Mouse (Mus musculus) lung, adult 18-20 months (tissue): ENCODE data around the gene Aida.
"Not testable (repeated sequence)": the region's sequence is repeated elsewhere in the genome, so short reads cannot be mapped to it uniquely, and the experiment has no call there.

Experiments
- DNase-seq, 2 experiments: peaks; one replicate each; pipeline ENCODE4 v3.0.0; 2022; ENCODE audit warnings: mixed read lengths in 2 of 2

The Aida gene

DNA sequence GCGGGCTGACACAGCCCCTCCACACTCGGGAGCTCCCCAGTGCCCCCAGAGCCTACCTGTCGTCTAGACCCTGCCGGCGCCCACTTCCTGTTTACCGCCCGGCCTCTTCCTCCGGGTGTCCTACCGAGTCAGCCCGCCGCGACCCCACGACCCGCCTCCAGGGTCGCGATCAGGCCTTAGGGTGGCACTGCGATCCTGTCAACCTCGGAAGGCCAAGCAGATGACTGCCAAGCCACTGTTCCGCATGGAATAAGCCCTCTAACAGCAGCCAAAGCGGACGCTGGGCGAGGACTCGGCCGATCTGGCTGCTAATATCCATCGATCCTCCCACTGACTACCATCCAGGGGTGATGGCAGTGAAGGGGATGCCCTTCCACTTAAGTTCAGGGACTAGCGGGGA, at the start of gene Aida:
Gene Aida, plus strand, starts transcription at position 126 of the 400 bp plus-strand sequence.
- DNase-seq: peak; percentile 29 to 40

- DNase-seq: no peak
Measured at GRCm38 (mm10) chr1:183248144-183248543, 48.2 kb upstream of the Aida start.

GRCm38 (mm10) chr1:183250612-183251011, 45.8 kb upstream of the Aida start:
- no peak for DNase-seq

GRCm38 (mm10) chr1:183251818-183252217, 44.6 kb upstream of the Aida start:
- no peak for DNase-seq

DNA sequence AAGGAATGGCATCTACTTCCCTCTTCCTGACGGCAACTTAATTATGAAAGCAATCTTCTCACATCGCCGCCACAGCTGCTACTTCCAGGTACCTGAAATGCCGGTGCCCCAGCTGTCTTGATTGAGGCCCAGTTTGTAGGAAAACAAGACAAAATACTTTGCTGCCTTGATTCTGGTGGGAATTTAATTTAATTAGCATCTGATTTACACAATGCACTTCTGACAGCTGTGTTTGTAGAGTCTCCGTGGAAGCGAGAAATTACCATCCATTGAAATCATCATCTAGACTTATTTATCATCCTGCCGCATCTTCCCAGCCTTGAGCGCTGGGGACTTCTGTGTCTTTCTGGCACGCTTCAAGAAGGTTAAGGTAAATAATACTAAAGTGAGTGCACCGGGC, 43.8 kb upstream of the Aida start:
- no peak for DNase-seq

GRCm38 (mm10) chr1:183264145-183265008, 32.0 kb upstream of the Aida start:
- DNase-seq: peak; percentile 19 to 27

DNA sequence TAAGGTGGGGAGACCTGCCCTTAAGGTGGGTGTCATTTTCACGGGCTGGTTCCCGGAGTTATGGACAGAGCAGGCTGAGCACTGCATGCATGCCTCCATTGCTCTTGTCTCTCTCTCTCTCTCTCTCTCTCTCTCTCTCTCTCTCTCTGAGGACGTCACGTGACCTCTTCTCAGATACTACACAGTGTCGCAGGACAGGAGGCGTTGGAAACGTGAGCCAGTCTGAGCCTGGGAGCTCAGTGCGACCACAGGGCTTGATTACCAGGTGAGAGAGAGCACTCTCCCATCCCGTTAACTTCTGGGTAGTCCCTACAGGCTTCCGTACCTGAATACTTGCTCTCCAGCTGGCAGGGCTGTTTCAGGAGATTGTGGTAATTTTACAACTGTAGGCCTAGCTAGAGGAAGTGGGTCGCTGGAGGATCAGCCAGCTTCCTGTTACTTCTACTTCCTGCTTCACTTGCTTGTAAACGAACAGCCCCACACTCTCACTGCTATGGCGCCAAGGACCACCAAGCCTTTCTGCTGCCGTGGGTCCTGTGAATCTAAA, 30.4 kb upstream of the Aida start:
- peak; percentile 6 to 9 for DNase-seq

GRCm38 (mm10) chr1:183267666-183268065, 28.7 kb upstream of the Aida start:
- DNase-seq: no peak

DNA sequence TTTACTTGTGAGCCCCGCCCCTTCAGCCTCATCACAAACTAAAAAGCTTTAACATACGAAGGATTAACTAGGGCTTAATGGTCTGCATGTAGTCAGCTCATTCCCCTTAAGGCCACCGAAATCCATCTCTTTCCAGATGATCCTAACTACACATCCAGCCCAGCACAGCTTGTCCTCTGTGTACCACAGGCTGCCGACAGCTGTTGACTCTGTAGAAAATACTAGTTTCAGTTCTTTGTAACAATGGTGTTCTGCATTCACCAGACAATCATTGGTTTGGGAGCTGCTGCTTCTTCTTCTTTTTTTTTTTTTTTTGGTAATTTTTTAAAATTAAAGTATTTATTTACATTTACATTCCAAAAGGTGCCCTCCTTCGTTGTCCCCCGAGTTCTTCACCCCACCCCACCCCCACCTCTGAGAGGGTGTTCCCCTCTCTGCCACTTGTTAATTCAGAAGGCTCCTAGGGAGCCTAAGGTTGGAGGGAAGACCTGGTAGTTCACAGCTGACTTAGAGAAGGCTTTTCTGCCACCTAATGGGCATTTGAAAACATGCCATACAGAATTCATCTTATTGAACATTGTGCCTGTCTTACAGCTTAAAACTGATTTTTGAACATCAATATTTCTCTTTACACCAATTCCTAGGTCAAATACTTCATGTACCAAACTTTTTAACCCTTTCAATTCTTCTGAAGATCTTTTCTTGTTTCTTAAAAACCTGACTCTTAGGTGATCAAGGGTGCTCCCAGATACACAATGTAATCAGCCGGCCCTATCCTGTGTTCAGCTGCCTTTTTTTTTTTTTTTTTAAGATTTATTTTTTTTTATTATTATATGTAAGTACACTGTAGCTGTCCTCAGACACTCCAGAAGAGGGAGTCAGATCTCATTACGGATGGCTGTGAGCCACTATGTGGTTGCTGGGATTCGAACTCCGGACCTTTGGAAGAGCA, 23.2 kb upstream of the Aida start:
- DNase-seq: no peak

DNA sequence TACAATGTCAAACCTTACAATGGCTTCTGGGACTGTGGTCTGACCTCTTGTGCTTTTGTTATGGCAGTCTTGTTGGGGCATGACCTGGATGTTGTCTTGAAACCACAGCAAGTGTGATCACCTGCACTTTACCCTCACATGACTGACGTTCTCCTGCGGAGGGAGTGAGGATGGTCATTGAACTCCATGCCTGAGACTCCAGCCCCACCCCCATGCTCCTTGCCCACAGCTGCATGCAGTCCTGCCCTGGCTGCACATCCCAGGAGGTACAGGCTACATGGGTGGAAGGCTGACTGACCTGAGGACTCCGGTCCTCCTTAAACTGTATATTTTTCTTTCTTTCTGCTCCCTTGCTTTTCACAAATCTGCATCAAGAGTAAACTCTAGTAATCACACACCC, 22.0 kb upstream of the Aida start:
- no peak for DNase-seq

DNA sequence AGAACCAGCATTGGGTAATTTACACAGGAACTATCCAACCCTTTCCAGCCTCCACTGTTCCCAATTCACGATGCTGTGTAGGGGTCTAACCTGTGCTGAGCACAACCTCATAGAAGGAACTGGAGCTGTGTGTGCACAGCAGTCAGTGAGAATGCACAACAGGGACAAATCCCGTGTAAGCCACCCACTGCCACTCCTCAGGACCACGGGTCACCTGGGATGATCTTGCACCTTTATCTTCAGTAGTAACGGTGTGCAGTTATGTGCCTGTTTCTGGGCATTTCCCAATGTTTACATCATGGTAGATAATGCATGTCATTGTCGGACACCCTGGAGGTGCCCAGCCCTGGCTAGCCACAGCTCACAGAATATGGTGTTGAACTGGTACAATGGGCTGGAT, 20.6 kb upstream of the Aida start:
- no peak for DNase-seq

DNA sequence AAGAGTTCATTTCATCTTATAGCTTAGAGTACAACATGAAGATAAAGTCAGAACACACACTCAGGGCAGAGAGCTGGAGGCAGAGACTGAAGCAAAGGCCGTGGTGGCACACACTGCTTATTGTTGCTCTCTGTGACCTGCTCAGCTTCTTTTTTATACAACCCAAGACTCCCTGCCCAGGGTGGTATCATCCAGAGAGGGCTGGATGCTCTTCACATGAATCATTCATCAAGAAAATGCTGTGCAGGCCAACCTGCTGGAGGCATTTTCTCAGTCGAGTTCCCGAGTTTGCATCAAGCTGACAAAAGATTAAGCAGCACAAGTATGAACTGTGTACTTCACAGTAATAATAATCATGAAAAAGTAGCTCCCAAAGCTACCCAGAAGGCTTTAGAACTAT, 8.0 kb upstream of the Aida start:
- DNase-seq: no peak

DNA sequence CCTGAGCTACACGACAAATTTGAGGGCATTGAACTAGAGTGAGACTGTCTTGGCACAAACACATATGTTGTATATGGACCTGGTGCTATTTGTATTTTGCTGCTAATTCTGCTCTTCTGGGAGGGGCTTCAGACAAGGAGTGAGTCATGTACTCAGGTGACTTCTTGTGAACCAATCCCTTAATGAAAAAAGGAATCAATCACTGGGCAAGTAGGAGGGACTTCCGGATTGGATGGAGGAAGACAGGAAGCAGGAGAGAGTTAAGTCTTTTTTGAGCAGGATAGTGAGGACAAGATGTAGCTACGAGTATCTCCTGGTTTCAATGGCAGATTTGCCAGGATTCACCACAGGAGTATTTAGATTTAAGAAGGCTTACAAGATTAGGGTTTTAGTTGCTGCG, 6.8 kb upstream of the Aida start:
- DNase-seq: no peak

DNA sequence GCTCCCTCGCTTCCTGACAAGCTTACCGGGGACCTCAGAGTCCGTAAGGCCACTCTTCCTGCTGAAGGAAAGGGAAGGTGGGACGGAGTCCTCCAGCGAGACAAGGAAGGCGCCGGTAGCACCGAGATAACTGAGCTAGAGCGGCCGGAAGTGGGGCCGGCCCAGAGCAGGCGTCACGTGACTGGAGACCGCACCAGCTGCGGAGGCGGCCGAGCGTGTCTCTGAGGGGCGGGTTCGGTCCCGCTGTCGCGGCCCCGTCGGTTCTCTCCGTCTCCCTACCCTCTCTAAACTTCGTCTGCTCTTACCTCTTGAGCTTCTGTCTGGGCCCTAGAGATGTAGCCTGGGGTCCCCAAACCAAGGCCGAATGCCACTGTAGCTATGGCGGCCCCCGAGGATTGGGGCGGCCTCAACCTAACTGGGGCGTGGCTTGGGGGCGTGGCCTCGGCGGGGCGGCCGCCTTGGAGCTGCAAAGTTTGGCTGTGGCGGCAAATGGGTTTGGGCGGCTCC, 540 bp downstream of the Aida start, which contains the start of gene Brox:
Gene Brox, minus strand, starts transcription at position 393 of the 507 bp plus-strand sequence.
- peak; percentile 94 to 95 for DNase-seq

DNA sequence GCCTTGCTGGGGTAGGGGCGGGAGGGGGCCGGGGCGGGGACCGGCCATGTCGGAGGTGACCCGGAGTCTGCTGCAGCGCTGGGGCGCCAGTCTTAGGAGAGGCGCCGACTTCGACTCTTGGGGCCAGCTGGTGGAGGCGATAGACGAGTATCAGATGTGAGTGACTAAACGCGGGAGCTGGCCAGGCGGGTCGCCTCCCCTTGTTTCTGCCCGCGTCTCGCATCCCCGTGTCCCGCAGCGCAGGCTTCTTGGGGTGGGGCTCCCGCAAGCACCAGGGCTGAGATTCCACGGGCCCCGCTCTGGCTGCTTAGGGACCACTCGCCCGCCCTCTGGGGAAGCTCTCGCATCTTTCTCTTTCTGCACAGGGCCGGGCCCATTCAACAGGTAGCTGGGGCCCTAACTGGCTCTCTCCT, 1.1 kb downstream of the Aida start:
- DNase-seq: peak; percentile 21 to 47

GRCm38 (mm10) chr1:183297886-183298489, 1.6 kb downstream of the Aida start:
- DNase-seq: peak; percentile 68 to 71

DNA sequence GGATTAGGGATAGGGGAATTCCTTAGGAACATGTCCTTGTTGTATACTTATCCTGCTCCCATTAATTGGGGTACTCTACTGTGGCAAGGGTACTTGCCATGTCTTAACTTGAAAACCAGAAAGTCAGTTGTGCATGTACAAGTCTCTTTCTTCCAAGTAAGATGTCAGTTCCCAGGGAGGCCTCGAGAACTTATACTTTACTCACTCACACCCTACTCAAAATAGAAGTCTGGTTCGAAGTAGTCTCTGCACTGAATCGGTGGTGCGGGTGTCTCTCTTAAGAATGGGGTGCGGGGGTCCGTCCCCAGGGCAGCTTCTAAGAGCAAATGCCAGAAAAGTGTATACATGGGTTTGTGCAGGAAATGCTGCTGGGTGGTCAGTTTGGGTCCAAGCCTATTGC, 2.8 kb downstream of the Aida start:
- DNase-seq: peak; percentile 85 to 91

GRCm38 (mm10) chr1:183307555-183307954, 11.2 kb downstream of the Aida start:
- no peak for DNase-seq

- DNase-seq: no peak
Measured at GRCm38 (mm10) chr1:183308476-183308875, 12.1 kb downstream of the Aida start.

- DNase-seq: not testable (repeated sequence)
Measured at GRCm38 (mm10) chr1:183309601-183310000, 13.2 kb downstream of the Aida start.

- no peak for DNase-seq
Measured at GRCm38 (mm10) chr1:183312076-183312475, 15.7 kb downstream of the Aida start.

DNA sequence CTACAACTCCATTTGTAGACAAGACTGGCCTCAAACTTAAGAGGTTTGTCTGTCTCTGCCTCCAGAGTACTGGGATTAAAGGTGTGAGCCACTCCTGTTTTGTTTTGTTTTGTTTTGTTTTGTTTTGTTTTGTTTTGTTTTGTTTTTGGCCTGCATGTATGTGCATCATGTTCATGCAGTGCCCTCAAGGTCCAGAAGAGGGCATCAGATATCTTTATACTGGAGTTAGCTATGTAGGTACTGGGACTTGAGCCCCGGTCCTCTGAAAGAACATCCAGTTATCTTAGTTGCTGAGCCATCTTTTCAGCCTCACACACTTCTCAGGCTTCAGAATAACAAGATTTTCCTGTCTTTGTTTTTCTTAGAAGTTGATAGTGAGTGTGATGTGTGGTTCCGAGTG, 19.4 kb downstream of the Aida start:
- no peak for DNase-seq

DNA sequence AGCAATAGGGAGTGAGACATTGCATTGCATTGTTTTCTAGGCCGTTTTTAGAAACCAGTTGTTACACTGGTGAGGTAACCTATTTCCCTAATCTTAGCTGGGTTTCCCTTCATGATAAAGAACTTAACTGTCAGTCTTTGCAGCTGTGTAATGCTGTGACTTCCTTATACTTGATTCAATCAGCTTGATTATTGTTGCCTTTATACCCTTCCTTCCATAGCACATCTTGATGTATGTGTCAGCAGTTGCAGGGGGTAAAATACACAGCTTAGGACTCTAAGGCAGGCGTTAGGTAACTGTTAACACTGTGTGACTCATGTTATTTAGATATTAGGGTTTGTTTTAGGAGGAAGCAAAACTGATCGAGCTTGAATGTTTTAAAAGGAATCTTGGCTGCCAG, 24.3 kb downstream of the Aida start:
- no peak for DNase-seq
